Mouse (Mus musculus) granulocyte monocyte progenitor cell, adult 5-6 weeks (primary cell): ENCODE data around the gene Wfdc21. TPM values are rescaled to one million over a fixed set of nuclear protein-coding genes. Genes with fewer than 3 reads are reported as not detected.

ENCODE experiments used
- ATAC-seq: replicated peaks from 2 replicates; pipeline ENCODE4 v1.8.0; 2016; ENCODE audit warnings: mild to moderate bottlenecking, moderate TSS enrichment, inconsistent platforms; ENCODE audit not compliant: poor library complexity, severe bottlenecking
- total RNA-seq, 2 experiments: library from RNA; stranded (forward) in 1 of 2; stranded (reverse) in 1 of 2; fragments of 200-712, 200-1000 nt in 1 of 2; fragments of >200 nt in 1 of 2; fragmentation: Nextera tagmentation in 1 of 2; gene quantifications; 2 replicates each; pipeline ENCODE4 v1.2.3; 2014 to 2017

Wfdc21 gene
- total RNA-seq, 2 experiments from 2014 or later = 28.0 to 47.5 TPM

GRCm38 (mm10) chr11:83796112-83796511 lies 49.4 kb downstream of the Wfdc21 start:
- ATAC-seq = no peak

GRCm38 (mm10) chr11:83796980-83797608 lies 50.4 kb downstream of the Wfdc21 start:
- no peak for ATAC-seq

- ATAC-seq = no peak
These were observed 53.2 kb downstream of the Wfdc21 start for GRCm38 (mm10) chr11:83799871-83800430.

- no peak for ATAC-seq
These were observed 55.4 kb downstream of the Wfdc21 start for GRCm38 (mm10) chr11:83802166-83802565.

Other genes starting within 250 kb of the Wfdc21 start
- not detected in 2 replicates for gene Heatr9, start 224.8 kb upstream of the Wfdc21 start, total RNA-seq (2014; fragmentation: Nextera tagmentation)
- not detected in 2 replicates for gene Heatr9, start 224.8 kb upstream of the Wfdc21 start, total RNA-seq (2017)
- gene Ccl5, start 216.4 kb upstream of the Wfdc21 start, total RNA-seq (2014; fragmentation: Nextera tagmentation) = not detected in 2 replicates
- 2.1 TPM in 1 of 2 replicates, not detected in the other for gene Ccl5, start 216.4 kb upstream of the Wfdc21 start, total RNA-seq (2017)
- 189 and 190 TPM in 2 replicates for gene Ccl9, start 168.3 kb upstream of the Wfdc21 start, total RNA-seq (2014; fragmentation: Nextera tagmentation)
- 110 and 159 TPM in 2 replicates for gene Ccl9, start 168.3 kb upstream of the Wfdc21 start, total RNA-seq (2017)
- gene Ccl6, start 153.9 kb upstream of the Wfdc21 start, total RNA-seq (2014; fragmentation: Nextera tagmentation) = 8.8 and 13.4 TPM in 2 replicates
- gene Ccl6, start 153.9 kb upstream of the Wfdc21 start, total RNA-seq (2017) = 16.9 and 19.6 TPM in 2 replicates
- not detected in 2 replicates for gene Rpl9-ps1, start 101.3 kb upstream of the Wfdc21 start, total RNA-seq (2014; fragmentation: Nextera tagmentation)
- gene Rpl9-ps1, start 101.3 kb upstream of the Wfdc21 start, total RNA-seq (2017) = not detected in 2 replicates
- 5.5 and 6.5 TPM in 2 replicates for gene Ccl3, start 97.6 kb upstream of the Wfdc21 start, total RNA-seq (2014; fragmentation: Nextera tagmentation)
- gene Ccl3, start 97.6 kb upstream of the Wfdc21 start, total RNA-seq (2017) = 78.6 and 86.4 TPM in 2 replicates
- gene Ccl4, start 84.4 kb upstream of the Wfdc21 start, total RNA-seq (2014; fragmentation: Nextera tagmentation) = 2.1 TPM in 1 of 2 replicates, not detected in the other
- 15.2 and 26.9 TPM in 2 replicates for gene Ccl4, start 84.4 kb upstream of the Wfdc21 start, total RNA-seq (2017)
- 8.9 TPM in 1 of 2 replicates, not detected in the other for gene Wfdc17, start 42.9 kb upstream of the Wfdc21 start, total RNA-seq (2014; fragmentation: Nextera tagmentation)
- gene Wfdc17, start 42.9 kb upstream of the Wfdc21 start, total RNA-seq (2017) = 1.2 TPM in 1 of 2 replicates, not detected in the other
- gene Wfdc18, start 37.9 kb upstream of the Wfdc21 start, total RNA-seq (2014; fragmentation: Nextera tagmentation) = not detected in 2 replicates
- gene Wfdc18, start 37.9 kb upstream of the Wfdc21 start, total RNA-seq (2017) = not detected in 2 replicates
- 10.4 and 30.5 TPM in 2 replicates for gene Heatr6, start 6.8 kb downstream of the Wfdc21 start, total RNA-seq (2014; fragmentation: Nextera tagmentation)
- 8.9 and 17.8 TPM in 2 replicates for gene Heatr6, start 6.8 kb downstream of the Wfdc21 start, total RNA-seq (2017)
- gene Hnf1b, start 103.1 kb downstream of the Wfdc21 start, total RNA-seq (2014; fragmentation: Nextera tagmentation) = not detected in 2 replicates
- gene Hnf1b, start 103.1 kb downstream of the Wfdc21 start, total RNA-seq (2017) = not detected in 2 replicates
- 28.4 and 29.5 TPM in 2 replicates for gene Ddx52, start 195.1 kb downstream of the Wfdc21 start, total RNA-seq (2014; fragmentation: Nextera tagmentation)
- 72.2 and 84.9 TPM in 2 replicates for gene Ddx52, start 195.1 kb downstream of the Wfdc21 start, total RNA-seq (2017)
- gene Synrg, start 217.5 kb downstream of the Wfdc21 start, total RNA-seq (2014; fragmentation: Nextera tagmentation) = 18.6 and 23.2 TPM in 2 replicates
- 12.0 and 13.7 TPM in 2 replicates for gene Synrg, start 217.5 kb downstream of the Wfdc21 start, total RNA-seq (2017)